Mouse (Mus musculus) forebrain, embryonic 16.5 days (tissue): Measurements from ENCODE around the gene Trp53rka. TPM values are rescaled to one million over a fixed set of nuclear protein-coding genes. Genes with fewer than 3 reads are reported as not detected.

Experiments
- ATAC-seq: fragments of 200-750 bp; cut with Nextera tagmentation; 2 replicates; pipeline ENCODE4 v1.8.0; 2017; ENCODE audit warnings: mild to moderate bottlenecking, moderate library complexity
- H3K27ac ChIP-seq: fragments of 300-500 bp; sonication (generic); 2 replicates; pipeline ENCODE4 v1.5.1; 2014; ENCODE audit warnings: low read length, control low read depth
- H3K27me3 ChIP-seq: fragments of 300-500 bp; sonication (generic); replicated peaks from 2 replicates; pipeline ENCODE4 v1.6.1; 2014; ENCODE audit warnings: low read length; ENCODE audit not compliant: control insufficient read depth, insufficient read depth
- H3K36me3 ChIP-seq: fragments of 300-500 bp; sonication (generic); 2 replicates; pipeline ENCODE4 v1.6.1; 2014; ENCODE audit not compliant: control insufficient read depth, insufficient read depth
- H3K4me1 ChIP-seq: fragments of 300-500 bp; sonication (generic); replicated peaks from 2 replicates; pipeline ENCODE4 v1.6.1; 2014; ENCODE audit warnings: low read length; ENCODE audit not compliant: control insufficient read depth, insufficient read depth
- H3K4me2 ChIP-seq: fragments of 300-500 bp; sonication (generic); 2 replicates; pipeline ENCODE4 v1.6.1; 2014; ENCODE audit warnings: mild to moderate bottlenecking, low read length, control low read depth
- H3K4me3 ChIP-seq: fragments of 300-500 bp; sonication (generic); replicated peaks from 2 replicates; pipeline ENCODE4 v1.5.1; 2014; ENCODE audit warnings: mild to moderate bottlenecking, low read length, control low read depth
- H3K9ac ChIP-seq: fragments of 300-500 bp; sonication (generic); replicated peaks from 2 replicates; pipeline ENCODE4 v1.6.1; 2014; ENCODE audit warnings: low read depth, low read length, control low read depth
- H3K9me3 ChIP-seq: fragments of 300-500 bp; sonication (generic); 2 replicates; pipeline ENCODE4 v1.6.1; 2016; ENCODE audit warnings: low read length; ENCODE audit not compliant: control insufficient read depth
- WGBS: fragments of 180-500 bp; shearing (Covaris S2); extraction: QIAGEN DNeasy Blood & Tissue Kit; methylation state at CpG from one replicate; pipeline ENCODE4 v1.1.7; 2014; 5-methylcytosine and 5-hydroxymethylcytosine counted together
- polyA plus RNA-seq: library from polyadenylated mRNA; unstranded; fragments of >200 nt; fragmentation: Nextera tagmentation; extraction: Ambion mirVana; gene quantifications from 2 replicates; pipeline ENCODE4 v1.2.1, GENCODE M21; 2015

Gene Trp53rka
- polyA plus RNA-seq, 1 experiment from 2014 or later: 44.7 TPM

DNA sequence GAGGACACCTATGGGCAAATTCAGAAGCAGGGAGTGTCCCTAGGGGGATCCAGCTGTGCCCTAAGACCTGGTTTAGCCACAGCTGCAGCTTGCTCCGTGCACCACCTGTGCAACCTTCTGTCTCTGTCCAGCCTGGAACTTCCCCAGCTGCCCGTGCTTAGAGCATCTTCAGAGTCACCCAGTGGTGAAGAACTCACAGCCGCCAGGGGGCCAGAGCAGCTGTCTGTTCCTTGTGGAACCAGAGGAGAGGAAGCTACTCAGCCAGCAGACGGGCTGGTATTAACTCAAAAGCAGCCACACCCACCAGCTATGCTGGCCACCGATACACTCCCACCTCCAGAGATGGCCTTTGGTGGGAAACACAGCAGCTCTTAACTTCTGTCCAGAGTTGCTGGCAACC lies 23.0 kb downstream of the Trp53rka start:
- 54% methylated on average over 5 of the region's 5 CpGs for whole genome bisulfite sequencing
- H3K27me3 ChIP-seq: peaks cover 11% of the 10 kb centered on the region; the same call in 1 of the 2 replicates
- H3K4me3 ChIP-seq: no peak overlapping the region
- no peak overlapping the region for H3K9ac ChIP-seq
- H3K9me3 ChIP-seq: no peaks in the 10 kb centered on the region
- ATAC-seq: no peak
- H3K27ac ChIP-seq: no peak overlapping the region
- no peaks in the 10 kb centered on the region for H3K36me3 ChIP-seq
- no peak overlapping the region for H3K4me2 ChIP-seq
- H3K4me1 ChIP-seq: peaks cover 4% of the 10 kb centered on the region; the same call in 1 of the 2 replicates

GRCm38 (mm10) chr2:165467824-165468452 lies 25.2 kb downstream of the Trp53rka start:
- Histone ChIP-seq H3K4me2 (no peak overlapping the region), H3K27me3 (peaks cover 6% of the 10 kb centered on the region; the same call in 1 of the 2 replicates), H3K4me1 (peaks cover 2% of the 10 kb centered on the region; the same call in 1 of the 2 replicates), H3K9ac (no peak overlapping the region; the same call in 1 of the 2 replicates), H3K4me3 (no peak overlapping the region), H3K36me3 (no peaks in the 10 kb centered on the region), H3K27ac (no peak overlapping the region), H3K9me3 (no peaks in the 10 kb centered on the region)
- WGBS: 48% methylated on average over 15 of the region's 15 CpGs
- ATAC-seq: no peak

DNA sequence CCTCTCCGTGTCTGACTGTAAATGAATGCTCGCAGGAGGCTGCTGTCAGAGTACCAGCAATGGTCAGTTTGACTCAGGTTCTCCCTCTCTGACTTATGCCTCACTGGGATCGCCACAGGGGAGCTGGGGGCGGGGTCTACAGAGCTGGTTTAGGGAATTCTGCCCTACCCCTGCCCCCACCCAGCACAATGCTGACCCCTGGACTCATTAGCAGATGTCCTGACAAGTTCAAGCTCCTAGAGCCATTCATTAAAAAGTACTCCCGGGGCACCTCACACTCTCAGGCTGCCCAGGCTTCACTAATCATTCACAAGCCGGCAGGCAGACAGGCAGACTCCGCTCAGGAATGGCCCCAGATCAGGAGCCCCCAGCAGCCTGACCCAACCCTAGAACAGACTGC lies 33.5 kb downstream of the Trp53rka start:
- H3K4me3 ChIP-seq: no peak overlapping the region
- no peak overlapping the region for H3K27ac ChIP-seq
- H3K36me3 ChIP-seq: no peaks in the 10 kb centered on the region
- no peaks in the 10 kb centered on the region for H3K4me1 ChIP-seq
- ATAC-seq: no peak
- 22% methylated on average over 7 of the region's 7 CpGs for WGBS
- no peak overlapping the region for H3K9ac ChIP-seq
- no peak overlapping the region for H3K4me2 ChIP-seq
- H3K9me3 ChIP-seq: no peaks in the 10 kb centered on the region
- H3K27me3 ChIP-seq: no peaks in the 10 kb centered on the region

DNA sequence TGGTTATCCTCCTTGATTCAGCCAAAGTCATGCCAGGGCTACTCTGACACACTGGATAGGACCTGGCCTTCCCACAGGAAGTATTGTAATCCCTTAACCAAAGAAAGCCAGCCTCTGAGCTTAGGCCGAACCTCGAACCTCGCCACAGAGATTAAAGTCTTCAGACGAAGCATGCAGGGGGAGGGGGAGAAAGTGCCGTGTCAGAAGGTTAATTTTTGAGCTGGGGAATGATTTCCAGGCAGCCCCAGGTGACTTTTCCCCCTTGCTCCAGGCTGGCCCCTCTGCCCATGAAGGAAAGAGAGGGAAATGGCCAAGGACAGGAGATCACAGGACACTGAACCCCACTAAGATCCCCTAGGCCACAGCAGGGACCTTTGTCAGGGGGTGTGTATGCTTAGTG lies 34.9 kb downstream of the Trp53rka start:
- no peak for ATAC-seq
- Histone ChIP-seq H3K9ac (no peak overlapping the region), H3K4me3 (no peak overlapping the region), H3K4me1 (no peaks in the 10 kb centered on the region), H3K4me2 (no peak overlapping the region), H3K27ac (no peak overlapping the region), H3K9me3 (no peaks in the 10 kb centered on the region), H3K27me3 (no peaks in the 10 kb centered on the region), H3K36me3 (no peaks in the 10 kb centered on the region)
- 59% methylated on average over 5 of the region's 5 CpGs for WGBS

DNA sequence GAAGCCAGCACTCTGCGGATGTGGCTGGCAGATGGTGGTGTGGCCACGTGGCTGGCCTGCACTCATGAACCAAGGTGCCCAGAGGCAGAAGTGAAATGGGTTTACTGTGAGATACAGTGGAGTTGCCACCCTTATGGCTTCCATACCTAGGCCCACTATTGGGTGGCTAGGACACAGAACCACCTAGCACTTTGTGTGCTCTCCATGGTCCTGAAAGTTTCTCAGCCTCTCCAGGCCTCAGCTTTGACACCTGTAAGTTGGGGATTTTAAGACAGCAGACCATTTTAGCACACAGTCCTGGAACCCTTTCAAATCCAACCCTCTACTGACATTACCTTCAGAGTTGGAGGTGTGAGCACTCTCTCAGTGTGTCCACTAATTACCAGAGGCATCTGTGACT lies 36.4 kb downstream of the Trp53rka start:
- WGBS: 56% methylated on average over 2 of the region's 2 CpGs
- H3K4me3 ChIP-seq: no peak overlapping the region
- H3K27me3 ChIP-seq: no peaks in the 10 kb centered on the region
- no peak overlapping the region for H3K4me2 ChIP-seq
- H3K36me3 ChIP-seq: no peaks in the 10 kb centered on the region
- no peak overlapping the region for H3K27ac ChIP-seq
- no peaks in the 10 kb centered on the region for H3K4me1 ChIP-seq
- no peak for ATAC-seq
- no peak overlapping the region for H3K9ac ChIP-seq
- no peaks in the 10 kb centered on the region for H3K9me3 ChIP-seq

GRCm38 (mm10) chr2:165452730-165453693 lies 40.1 kb downstream of the Trp53rka start:
- Histone ChIP-seq H3K4me1 (no peaks in the 10 kb centered on the region), H3K27ac (no peak overlapping the region), H3K9ac (no peak overlapping the region), H3K9me3 (no peaks in the 10 kb centered on the region), H3K36me3 (no peaks in the 10 kb centered on the region), H3K4me3 (no peak overlapping the region), H3K27me3 (no peaks in the 10 kb centered on the region), H3K4me2 (no peak overlapping the region)
- 77% methylated on average over 12 of the region's 12 CpGs for WGBS
- ATAC-seq: no peak

GRCm38 (mm10) chr2:165448475-165448874 lies 44.6 kb downstream of the Trp53rka start:
- H3K9ac ChIP-seq: no peak overlapping the region
- ATAC-seq: no peak
- no peaks in the 10 kb centered on the region for H3K4me1 ChIP-seq
- H3K9me3 ChIP-seq: no peaks in the 10 kb centered on the region
- H3K27me3 ChIP-seq: no peaks in the 10 kb centered on the region
- WGBS: 88% methylated on average over 9 of the region's 9 CpGs
- H3K4me3 ChIP-seq: no peak overlapping the region
- H3K4me2 ChIP-seq: no peak overlapping the region
- no peak overlapping the region for H3K27ac ChIP-seq
- H3K36me3 ChIP-seq: no peaks in the 10 kb centered on the region

DNA sequence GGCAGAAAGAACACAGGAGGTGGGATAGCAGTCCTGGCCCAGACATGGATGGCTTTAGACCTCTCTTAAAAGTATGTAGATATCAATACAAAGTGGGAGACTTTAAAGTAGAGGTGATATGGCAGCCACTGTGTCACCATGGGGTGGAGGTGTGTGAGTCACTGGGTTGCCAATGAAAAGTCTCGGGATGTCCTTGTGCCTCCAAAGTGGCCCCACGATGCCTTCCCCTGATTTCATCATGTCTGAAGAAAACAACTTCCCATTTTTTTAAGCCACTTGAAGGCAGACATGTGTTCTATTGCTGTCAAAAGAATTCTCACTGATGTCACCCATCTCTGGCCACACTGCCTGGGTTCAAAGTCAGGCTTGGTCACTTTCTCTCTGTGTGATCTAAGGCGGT lies 48.3 kb downstream of the Trp53rka start:
- no peak overlapping the region for H3K9ac ChIP-seq
- 82% methylated on average over 3 of the region's 3 CpGs for WGBS
- H3K4me3 ChIP-seq: no peak overlapping the region
- no peaks in the 10 kb centered on the region for H3K4me1 ChIP-seq
- no peak for ATAC-seq
- no peaks in the 10 kb centered on the region for H3K9me3 ChIP-seq
- no peak overlapping the region for H3K27ac ChIP-seq
- no peaks in the 10 kb centered on the region for H3K36me3 ChIP-seq
- H3K27me3 ChIP-seq: no peaks in the 10 kb centered on the region
- no peak overlapping the region for H3K4me2 ChIP-seq

DNA sequence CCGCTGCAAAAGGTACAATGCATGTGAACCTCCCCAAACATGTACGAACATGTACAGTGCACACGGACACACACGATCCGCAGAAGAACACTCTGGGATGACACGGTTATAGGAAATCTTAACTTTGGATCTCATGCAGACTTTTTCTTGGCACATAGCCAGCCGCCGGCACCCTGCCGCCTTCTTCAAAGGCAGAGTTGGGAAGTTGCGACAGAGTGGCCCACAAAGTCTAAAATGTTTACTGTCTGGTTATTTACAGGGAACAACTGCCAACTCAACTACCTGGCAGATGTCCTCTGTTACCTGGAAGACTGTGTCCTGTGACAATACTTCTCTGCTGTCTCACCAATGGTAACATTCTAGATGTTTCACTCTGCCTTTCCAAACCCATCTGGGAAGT lies 50.1 kb downstream of the Trp53rka start:
- no peaks in the 10 kb centered on the region for H3K36me3 ChIP-seq
- no peaks in the 10 kb centered on the region for H3K9me3 ChIP-seq
- H3K4me2 ChIP-seq: no peak overlapping the region
- H3K27ac ChIP-seq: no peak overlapping the region
- 66% methylated on average over 10 of the region's 10 CpGs for WGBS
- H3K4me3 ChIP-seq: no peak overlapping the region
- no peaks in the 10 kb centered on the region for H3K4me1 ChIP-seq
- no peak overlapping the region for H3K9ac ChIP-seq
- H3K27me3 ChIP-seq: no peaks in the 10 kb centered on the region
- ATAC-seq: no peak
